Mouse (Mus musculus): ENCODE data around the gene Sap30l. TPM values are rescaled to one million over a fixed set of nuclear protein-coding genes. Genes with fewer than 3 reads are reported as not detected.

Sap30l gene
- 8.6 TPM for polyA plus RNA-seq (2015; fragmentation: Illumina TruSeq; extraction: RNeasy Lipid Tissue Mini Kit (QIAGEN cat#74804); ENCODE audit: insufficient read depth, low replicate concordance)

DNA sequence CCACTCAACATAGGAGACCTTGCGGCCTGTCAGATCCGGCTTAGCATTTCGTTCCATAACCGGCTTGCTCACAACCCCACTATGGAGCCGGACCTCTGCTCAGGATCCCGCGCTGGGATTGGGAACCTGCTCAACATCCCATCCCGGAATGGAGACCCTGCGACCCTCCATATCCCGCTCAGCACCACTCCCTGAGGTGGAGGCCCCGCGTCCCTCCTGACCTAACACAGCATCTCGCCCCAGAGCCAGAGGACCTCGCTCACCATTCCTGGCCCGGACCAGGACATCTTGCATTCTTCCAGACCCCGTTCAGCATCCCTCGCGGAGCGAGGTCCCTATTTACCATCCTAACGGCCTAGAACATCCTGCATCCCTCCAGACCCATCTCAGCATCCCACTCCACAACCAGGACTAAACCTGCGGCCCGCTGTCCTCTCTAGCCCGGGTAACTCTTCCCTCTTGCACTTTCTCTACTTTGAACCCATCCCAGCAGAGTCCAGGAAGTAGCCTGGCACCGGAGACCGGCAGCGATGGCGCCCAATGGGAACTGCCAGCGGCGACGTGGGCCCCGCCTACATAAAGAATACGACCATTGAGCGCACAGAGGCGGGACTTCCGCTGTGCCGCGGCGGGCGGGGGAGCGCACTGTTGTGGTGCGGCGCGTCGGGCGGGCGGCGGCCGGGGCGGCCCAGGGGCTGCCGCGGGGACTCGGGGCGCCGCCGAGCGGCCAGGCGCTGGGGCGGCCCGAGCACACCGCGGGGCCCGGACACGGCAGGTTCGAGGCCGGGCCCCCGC is at the start of gene Sap30l:
Sap30l (plus strand) TSS at position 667 of the 795 bp plus-strand sequence.

DNA sequence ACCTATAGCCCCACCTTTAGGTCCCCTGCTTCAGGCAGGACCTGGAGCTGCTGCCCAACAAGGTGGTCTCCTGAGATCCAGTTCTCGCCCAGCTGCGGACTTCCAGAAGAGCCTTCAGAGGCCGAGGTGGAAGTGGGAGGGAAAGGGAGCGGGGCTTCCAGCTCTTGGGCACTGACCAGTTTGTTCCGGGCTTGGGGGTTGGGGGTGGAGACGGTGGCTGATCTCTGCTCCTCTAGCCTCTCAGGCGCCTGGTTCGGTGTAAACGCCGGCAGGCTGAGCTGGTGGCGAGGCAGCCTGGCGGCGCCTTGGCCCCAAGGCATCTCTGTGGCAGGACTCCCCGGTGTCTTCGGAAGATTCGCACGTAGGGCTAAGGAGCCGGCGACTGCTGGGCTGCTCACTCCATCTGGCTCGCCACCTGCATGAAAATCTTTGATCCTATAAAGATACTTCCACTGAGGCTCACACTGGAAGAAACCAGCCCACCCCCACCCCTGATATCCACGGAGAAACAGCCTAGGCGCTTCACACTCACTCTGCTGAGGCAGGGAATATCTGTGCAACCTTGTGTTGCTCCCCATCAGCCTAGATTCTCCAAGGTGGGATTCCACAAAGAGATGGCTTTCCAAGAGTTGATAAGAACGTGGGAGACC is 31.2 kb downstream of the Sap30l start, which contains the start of gene Hand1:
Hand1 (minus strand) TSS at position 267 of the 650 bp plus-strand sequence.

Other genes starting within 250 kb of the Sap30l start
- 14.0 TPM for gene Galnt10, start 156.2 kb upstream of the Sap30l start, polyA plus RNA-seq (2015; fragmentation: Illumina TruSeq; extraction: RNeasy Lipid Tissue Mini Kit (QIAGEN cat#74804); ENCODE audit: insufficient read depth, low replicate concordance)
- gene Hand1, start 31.2 kb downstream of the Sap30l start, polyA plus RNA-seq (2015; fragmentation: Illumina TruSeq; extraction: RNeasy Lipid Tissue Mini Kit (QIAGEN cat#74804); ENCODE audit: insufficient read depth, low replicate concordance) = not detected
- 47.9 TPM for gene Larp1, start 207.4 kb downstream of the Sap30l start, polyA plus RNA-seq (2015; fragmentation: Illumina TruSeq; extraction: RNeasy Lipid Tissue Mini Kit (QIAGEN cat#74804); ENCODE audit: insufficient read depth, low replicate concordance)

All from spleen, adult 10 weeks (tissue).